Mouse (Mus musculus) thymus, postnatal 36 days (tissue): ENCODE results near the gene Slc25a5.

Experiments
- DNase-seq, 2 experiments: peaks; one replicate each; pipeline ENCODE4 v3.0.0; 2022; ENCODE audit warnings: mixed read lengths in 2 of 2

The Slc25a5 gene

DNA sequence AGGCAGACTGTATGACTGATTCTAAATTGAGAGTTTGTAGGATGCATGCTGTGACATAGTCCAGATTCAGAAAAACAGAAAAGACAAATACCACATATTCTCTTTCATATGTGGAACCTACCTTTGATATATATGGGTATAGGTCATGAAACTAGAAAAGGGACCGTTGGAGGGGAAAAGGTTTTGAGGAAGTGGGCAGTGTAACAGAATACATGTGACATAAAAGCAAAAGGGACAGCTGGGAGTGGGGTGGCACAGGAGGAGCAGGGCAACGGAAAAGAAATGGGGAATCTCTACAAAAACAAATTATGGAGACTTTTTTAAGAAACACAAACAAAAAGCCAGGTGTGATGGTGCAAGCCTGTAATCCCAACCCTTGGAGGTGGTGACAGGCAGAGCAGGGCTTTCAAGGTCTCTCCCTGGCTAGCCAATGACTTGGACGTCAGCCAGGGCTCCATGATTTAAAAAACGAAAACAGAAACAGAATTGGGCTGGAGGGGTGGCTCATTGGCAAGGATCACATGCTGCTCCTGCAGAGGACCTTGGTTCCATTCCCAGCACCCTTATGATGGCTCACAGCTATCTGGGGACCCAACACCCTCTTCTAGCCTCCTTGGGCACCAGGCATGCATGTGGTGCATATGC is 48.0 kb downstream of the Slc25a5 start:
- no peak for DNase-seq

DNA sequence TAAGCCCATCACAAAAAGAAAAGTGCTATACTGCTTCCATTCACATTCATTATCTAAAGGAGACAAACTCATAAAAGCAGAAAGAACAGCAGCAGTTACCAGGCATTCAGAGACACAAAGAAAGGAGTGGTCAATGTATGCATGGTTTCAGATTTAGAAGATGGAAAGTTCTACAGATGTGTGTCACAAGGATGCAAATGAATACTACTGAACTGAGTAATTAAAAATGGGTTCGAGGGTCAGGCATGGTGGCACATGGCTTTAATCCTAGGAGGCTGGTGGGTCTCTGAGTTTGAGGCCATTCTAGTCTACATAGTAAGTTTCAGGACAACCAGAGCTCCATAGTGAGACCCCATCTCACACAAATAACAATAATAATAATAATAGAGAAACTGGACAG is 51.7 kb downstream of the Slc25a5 start:
- no peak for DNase-seq
